Mouse (Mus musculus) c-Kit-positive CD71-negative TER-119-negative erythroid progenitor cells, embryonic 14.5 days (primary cell): ENCODE results near the gene Tfip11.

Experiments used
- DNase-seq: peaks from one replicate; pipeline ENCODE4 v3.0.0-alpha.2; 2013; ENCODE audit warnings: low read depth

Gene Tfip11

GRCm38 (mm10) chr5:112360077-112360476 is 33.9 kb downstream of the Tfip11 start:
- DNase-seq, result no peak

GRCm38 (mm10) chr5:112364184-112364797 is 38.1 kb downstream of the Tfip11 start:
- no peak for DNase-seq

GRCm38 (mm10) chr5:112366879-112367278 is 40.7 kb downstream of the Tfip11 start:
- no peak for DNase-seq

- no peak for DNase-seq
These were observed 41.2 kb downstream of the Tfip11 start for GRCm38 (mm10) chr5:112367338-112367737.

- DNase-seq, result no peak
These were observed 41.8 kb downstream of the Tfip11 start for GRCm38 (mm10) chr5:112367929-112368328.

GRCm38 (mm10) chr5:112368666-112369065 is 42.5 kb downstream of the Tfip11 start:
- no peak for DNase-seq

- DNase-seq, result no peak
These were observed 43.2 kb downstream of the Tfip11 start for GRCm38 (mm10) chr5:112369326-112369725.

GRCm38 (mm10) chr5:112370236-112370813 is 44.2 kb downstream of the Tfip11 start:
- DNase-seq, result no peak

- no peak for DNase-seq
These were observed 45.8 kb downstream of the Tfip11 start for GRCm38 (mm10) chr5:112371933-112372332.

- DNase-seq, result no peak
These were observed 50.0 kb downstream of the Tfip11 start for GRCm38 (mm10) chr5:112376111-112376510.

- DNase-seq, result no peak
These were observed 51.2 kb downstream of the Tfip11 start for GRCm38 (mm10) chr5:112377380-112377779.

- DNase-seq, result no peak
These were observed 52.6 kb downstream of the Tfip11 start for GRCm38 (mm10) chr5:112378716-112379115.

GRCm38 (mm10) chr5:112381154-112381553 is 55.0 kb downstream of the Tfip11 start:
- no peak for DNase-seq

GRCm38 (mm10) chr5:112382042-112382441 is 55.9 kb downstream of the Tfip11 start:
- DNase-seq, result no peak

- DNase-seq, result no peak
These were observed 56.6 kb downstream of the Tfip11 start for GRCm38 (mm10) chr5:112382641-112383330.

GRCm38 (mm10) chr5:112384805-112385472 is 58.8 kb downstream of the Tfip11 start:
- DNase-seq, result no peak

- DNase-seq, result no peak
These were observed 59.8 kb downstream of the Tfip11 start for GRCm38 (mm10) chr5:112385973-112386372.
